Mouse (Mus musculus) forebrain, embryonic 16.5 days (tissue): ENCODE results near the gene Suco. TPM values are rescaled to one million over a fixed set of nuclear protein-coding genes. Genes with fewer than 3 reads are reported as not detected.

Experiments used
- ATAC-seq: fragments of 200-750 bp; cut with Nextera tagmentation; 2 replicates; pipeline ENCODE4 v1.8.0; 2017; ENCODE audit warnings: mild to moderate bottlenecking, moderate library complexity
- H3K27ac ChIP-seq: fragments of 300-500 bp; sonication (generic); 2 replicates; pipeline ENCODE4 v1.5.1; 2014; ENCODE audit warnings: low read length, control low read depth
- H3K27me3 ChIP-seq: fragments of 300-500 bp; sonication (generic); replicated peaks from 2 replicates; pipeline ENCODE4 v1.6.1; 2014; ENCODE audit warnings: low read length; ENCODE audit not compliant: control insufficient read depth, insufficient read depth
- H3K36me3 ChIP-seq: fragments of 300-500 bp; sonication (generic); 2 replicates; pipeline ENCODE4 v1.6.1; 2014; ENCODE audit not compliant: control insufficient read depth, insufficient read depth
- H3K4me1 ChIP-seq: fragments of 300-500 bp; sonication (generic); replicated peaks from 2 replicates; pipeline ENCODE4 v1.6.1; 2014; ENCODE audit warnings: low read length; ENCODE audit not compliant: control insufficient read depth, insufficient read depth
- H3K4me2 ChIP-seq: fragments of 300-500 bp; sonication (generic); 2 replicates; pipeline ENCODE4 v1.6.1; 2014; ENCODE audit warnings: mild to moderate bottlenecking, low read length, control low read depth
- H3K4me3 ChIP-seq: fragments of 300-500 bp; sonication (generic); replicated peaks from 2 replicates; pipeline ENCODE4 v1.5.1; 2014; ENCODE audit warnings: mild to moderate bottlenecking, low read length, control low read depth
- H3K9ac ChIP-seq: fragments of 300-500 bp; sonication (generic); replicated peaks from 2 replicates; pipeline ENCODE4 v1.6.1; 2014; ENCODE audit warnings: low read depth, low read length, control low read depth
- H3K9me3 ChIP-seq: fragments of 300-500 bp; sonication (generic); 2 replicates; pipeline ENCODE4 v1.6.1; 2016; ENCODE audit warnings: low read length; ENCODE audit not compliant: control insufficient read depth
- WGBS: fragments of 180-500 bp; shearing (Covaris S2); extraction: QIAGEN DNeasy Blood & Tissue Kit; methylation state at CpG from one replicate; pipeline ENCODE4 v1.1.7; 2014; 5-methylcytosine and 5-hydroxymethylcytosine counted together
- polyA plus RNA-seq: library from polyadenylated mRNA; unstranded; fragments of >200 nt; fragmentation: Nextera tagmentation; extraction: Ambion mirVana; gene quantifications from 2 replicates; pipeline ENCODE4 v1.2.1, GENCODE M21; 2015

The Suco gene
- polyA plus RNA-seq: 19.4 and 26.8 TPM in 2 replicates

- peak within 1 kb of the TSS; percentile 95 for H3K9ac ChIP-seq
- peak within 1 kb of the TSS; percentile 89 for H3K4me2 ChIP-seq
- H3K4me3 ChIP-seq: peak within 1 kb of the TSS; percentile 94
- H3K27me3 ChIP-seq: no peaks in the 10 kb centered on the region
- no peaks in the 10 kb centered on the region for H3K36me3 ChIP-seq
- under 1% methylated on average over 72 of the region's 74 CpGs for WGBS
- peaks cover 18% of the 10 kb centered on the region for H3K4me1 ChIP-seq
- peak within 1 kb of the TSS; percentile 98 for H3K27ac ChIP-seq
- ATAC-seq: peak; percentile 99
- H3K9me3 ChIP-seq: no peaks in the 10 kb centered on the region
Measured at GRCm38 (mm10) chr1:161876553-161877447, at the start of gene Suco. Gene Suco (minus strand): TSS chr1:161876682.

GRCm38 (mm10) chr1:161925281-161925805 is 48.9 kb upstream of the Suco start:
- Histone ChIP-seq H3K27ac (no peak overlapping the region), H3K4me2 (no peak overlapping the region), H3K9ac (no peak overlapping the region), H3K36me3 (no peaks in the 10 kb centered on the region), H3K4me1 (no peaks in the 10 kb centered on the region), H3K9me3 (no peaks in the 10 kb centered on the region), H3K4me3 (no peak overlapping the region), H3K27me3 (no peaks in the 10 kb centered on the region)
- ATAC-seq: no peak
- WGBS: 87% methylated on average over 13 of the region's 13 CpGs

GRCm38 (mm10) chr1:161924321-161924720 is 47.8 kb upstream of the Suco start:
- Histone ChIP-seq H3K27ac (no peak overlapping the region), H3K4me2 (no peak overlapping the region), H3K9me3 (no peaks in the 10 kb centered on the region), H3K4me1 (no peaks in the 10 kb centered on the region), H3K36me3 (no peaks in the 10 kb centered on the region), H3K4me3 (no peak overlapping the region), H3K27me3 (no peaks in the 10 kb centered on the region), H3K9ac (no peak overlapping the region)
- 63% methylated on average over 3 of the region's 3 CpGs for WGBS
- no peak for ATAC-seq

- no peaks in the 10 kb centered on the region for H3K4me1 ChIP-seq
- H3K9me3 ChIP-seq: no peaks in the 10 kb centered on the region
- WGBS: 59% methylated on average over 6 of the region's 6 CpGs
- H3K27ac ChIP-seq: no peak overlapping the region
- H3K36me3 ChIP-seq: no peaks in the 10 kb centered on the region
- H3K4me3 ChIP-seq: no peak overlapping the region
- no peak overlapping the region for H3K9ac ChIP-seq
- no peak for ATAC-seq
- H3K27me3 ChIP-seq: no peaks in the 10 kb centered on the region
- H3K4me2 ChIP-seq: no peak overlapping the region
Measured at GRCm38 (mm10) chr1:161921928-161922327, 45.4 kb upstream of the Suco start.

GRCm38 (mm10) chr1:161920475-161921454 is 44.3 kb upstream of the Suco start:
- Histone ChIP-seq H3K27ac (no peak overlapping the region), H3K36me3 (no peaks in the 10 kb centered on the region), H3K9me3 (no peaks in the 10 kb centered on the region), H3K9ac (no peak overlapping the region), H3K4me3 (no peak overlapping the region), H3K4me1 (no peaks in the 10 kb centered on the region), H3K4me2 (no peak overlapping the region), H3K27me3 (no peaks in the 10 kb centered on the region)
- ATAC-seq: no peak
- 90% methylated on average over 9 of the region's 9 CpGs for WGBS

- Histone ChIP-seq H3K36me3 (no peaks in the 10 kb centered on the region), H3K9ac (no peak overlapping the region), H3K27me3 (no peaks in the 10 kb centered on the region), H3K4me2 (no peak overlapping the region), H3K4me3 (no peak overlapping the region), H3K27ac (no peak overlapping the region), H3K9me3 (no peaks in the 10 kb centered on the region), H3K4me1 (no peaks in the 10 kb centered on the region)
- no peak for ATAC-seq
- 97% methylated on average over 2 of the region's 2 CpGs for WGBS
Measured at GRCm38 (mm10) chr1:161919594-161919993, 43.1 kb upstream of the Suco start.

GRCm38 (mm10) chr1:161918682-161919372 is 42.3 kb upstream of the Suco start:
- H3K9me3 ChIP-seq: no peaks in the 10 kb centered on the region
- H3K27ac ChIP-seq: no peak overlapping the region
- no peaks in the 10 kb centered on the region for H3K27me3 ChIP-seq
- H3K4me3 ChIP-seq: no peak overlapping the region
- 51% methylated on average over 7 of the region's 7 CpGs for WGBS
- H3K36me3 ChIP-seq: no peaks in the 10 kb centered on the region
- H3K4me1 ChIP-seq: no peaks in the 10 kb centered on the region
- no peak for ATAC-seq
- no peak overlapping the region for H3K9ac ChIP-seq
- H3K4me2 ChIP-seq: no peak overlapping the region

- Histone ChIP-seq H3K9me3 (no peaks in the 10 kb centered on the region), H3K36me3 (no peaks in the 10 kb centered on the region), H3K4me3 (no peak overlapping the region), H3K4me2 (no peak overlapping the region), H3K4me1 (no peaks in the 10 kb centered on the region), H3K9ac (no peak overlapping the region), H3K27ac (no peak overlapping the region), H3K27me3 (no peaks in the 10 kb centered on the region)
- 91% methylated on average over 3 of the region's 3 CpGs for WGBS
- ATAC-seq: no peak
Measured at GRCm38 (mm10) chr1:161917940-161918484, 41.5 kb upstream of the Suco start.
